Mouse (Mus musculus): ENCODE data around the gene Mansc4. TPM values are rescaled to one million over a fixed set of nuclear protein-coding genes. Genes with fewer than 3 reads are reported as not detected.

Mansc4 gene
- polyA plus RNA-seq, 1 experiment from 2014 or later: 2.6 TPM

GRCm38 (mm10) chr6:147102293-147102692 lies 15.5 kb upstream of the Mansc4 start:
- no peak overlapping the region for H3K4me3 ChIP-seq (ENCODE audit: low read depth, low read length)
- H3K36me3 ChIP-seq (ENCODE audit: control insufficient read depth, insufficient read depth, low read length): peaks cover 32% of the 10 kb centered on the region
- ATAC-seq (replicated peaks; ENCODE audit: low FRiP score, low TSS enrichment, low read depth) (no peak), DNase-seq (ENCODE audit: low spot score) (no peak)
- H3K9ac ChIP-seq (ENCODE audit: low read length): no peak overlapping the region
- H3K4me2 ChIP-seq (ENCODE audit: low read length): no peak overlapping the region
- no peaks in the 10 kb centered on the region for H3K9me3 ChIP-seq (ENCODE audit: control insufficient read depth, low read length)
- H3K27ac ChIP-seq (ENCODE audit: low read depth): no peak overlapping the region
- H3K4me1 ChIP-seq (replicated peaks; ENCODE audit: control insufficient read depth, insufficient read depth, low read length): 0 out of 2 replicates have a peak, but pooled peaks cover 5% of the 10 kb centered on the region
- 84% methylated on average over 3 of the region's 3 CpGs for WGBS
- no peaks in the 10 kb centered on the region for H3K27me3 ChIP-seq (replicated peaks; ENCODE audit: control insufficient read depth, insufficient read depth, low read length)

GRCm38 (mm10) chr6:147099458-147100277 lies 12.8 kb upstream of the Mansc4 start:
- DNase-seq (ENCODE audit: low spot score) (no peak), ATAC-seq (replicated peaks; ENCODE audit: low FRiP score, low TSS enrichment, low read depth) (no peak)
- H3K27me3 ChIP-seq (replicated peaks; ENCODE audit: control insufficient read depth, insufficient read depth, low read length): no peaks in the 10 kb centered on the region
- no peak overlapping the region for H3K27ac ChIP-seq (ENCODE audit: low read depth)
- H3K4me1 ChIP-seq (replicated peaks; ENCODE audit: control insufficient read depth, insufficient read depth, low read length): peaks cover 6% of the 10 kb centered on the region; the same call in 1 of the 2 replicates
- H3K4me3 ChIP-seq (ENCODE audit: low read depth, low read length): no peak overlapping the region
- no peak overlapping the region for H3K4me2 ChIP-seq (ENCODE audit: low read length)
- WGBS: 48% methylated on average over 19 of the region's 19 CpGs
- no peaks in the 10 kb centered on the region for H3K9me3 ChIP-seq (ENCODE audit: control insufficient read depth, low read length)
- no peak overlapping the region for H3K9ac ChIP-seq (ENCODE audit: low read length)
- H3K36me3 ChIP-seq (ENCODE audit: control insufficient read depth, insufficient read depth, low read length): peaks cover 38% of the 10 kb centered on the region

- WGBS: 46% methylated on average over 8 of the region's 8 CpGs
- no peak for ATAC-seq (replicated peaks; ENCODE audit: low FRiP score, low TSS enrichment, low read depth)
- Histone ChIP-seq H3K4me2 (ENCODE audit: low read length) (no peak overlapping the region), H3K9ac (ENCODE audit: low read length) (no peak overlapping the region), H3K4me1 (replicated peaks; ENCODE audit: control insufficient read depth, insufficient read depth, low read length) (peaks cover 19% of the 10 kb centered on the region), H3K27ac (ENCODE audit: low read depth) (no peak overlapping the region), H3K9me3 (ENCODE audit: control insufficient read depth, low read length) (no peaks in the 10 kb centered on the region), H3K4me3 (ENCODE audit: low read depth, low read length) (no peak overlapping the region), H3K27me3 (replicated peaks; ENCODE audit: control insufficient read depth, insufficient read depth, low read length) (no peaks in the 10 kb centered on the region), H3K36me3 (ENCODE audit: control insufficient read depth, insufficient read depth, low read length) (peaks cover 28% of the 10 kb centered on the region)
- DNase-seq (ENCODE audit: low spot score): no peak
Measured at GRCm38 (mm10) chr6:147097346-147097929, 10.6 kb upstream of the Mansc4 start.

- no peak overlapping the region for H3K9ac ChIP-seq (ENCODE audit: low read length)
- peaks cover 22% of the 10 kb centered on the region for H3K4me1 ChIP-seq (replicated peaks; ENCODE audit: control insufficient read depth, insufficient read depth, low read length)
- whole genome bisulfite sequencing: 71% methylated on average over 3 of the region's 3 CpGs
- H3K36me3 ChIP-seq (ENCODE audit: control insufficient read depth, insufficient read depth, low read length): peaks cover 23% of the 10 kb centered on the region
- H3K27me3 ChIP-seq (replicated peaks; ENCODE audit: control insufficient read depth, insufficient read depth, low read length): no peaks in the 10 kb centered on the region
- H3K4me3 ChIP-seq (ENCODE audit: low read depth, low read length): no peak overlapping the region
- H3K27ac ChIP-seq (ENCODE audit: low read depth): no peak overlapping the region
- DNase-seq (ENCODE audit: low spot score) (no peak), ATAC-seq (replicated peaks; ENCODE audit: low FRiP score, low TSS enrichment, low read depth) (no peak)
- no peak overlapping the region for H3K4me2 ChIP-seq (ENCODE audit: low read length)
- H3K9me3 ChIP-seq (ENCODE audit: control insufficient read depth, low read length): no peaks in the 10 kb centered on the region
Measured at GRCm38 (mm10) chr6:147096934-147097333, 10.1 kb upstream of the Mansc4 start.

- DNase-seq (ENCODE audit: low spot score) (no peak), ATAC-seq (replicated peaks; ENCODE audit: low FRiP score, low TSS enrichment, low read depth) (no peak)
- Histone ChIP-seq H3K27me3 (replicated peaks; ENCODE audit: control insufficient read depth, insufficient read depth, low read length) (no peaks in the 10 kb centered on the region), H3K4me1 (replicated peaks; ENCODE audit: control insufficient read depth, insufficient read depth, low read length) (peaks cover 22% of the 10 kb centered on the region), H3K4me3 (ENCODE audit: low read depth, low read length) (no peak overlapping the region), H3K9ac (ENCODE audit: low read length) (no peak overlapping the region), H3K4me2 (ENCODE audit: low read length) (no peak overlapping the region), H3K27ac (ENCODE audit: low read depth) (no peak overlapping the region), H3K36me3 (ENCODE audit: control insufficient read depth, insufficient read depth, low read length) (peaks cover 19% of the 10 kb centered on the region), H3K9me3 (ENCODE audit: control insufficient read depth, low read length) (no peaks in the 10 kb centered on the region)
- whole genome bisulfite sequencing: 94% methylated on average over 4 of the region's 4 CpGs
Measured at GRCm38 (mm10) chr6:147096109-147096508, 9.3 kb upstream of the Mansc4 start.

- Histone ChIP-seq H3K36me3 (ENCODE audit: control insufficient read depth, insufficient read depth, low read length) (peaks cover 19% of the 10 kb centered on the region), H3K4me2 (ENCODE audit: low read length) (no peak overlapping the region), H3K4me3 (ENCODE audit: low read depth, low read length) (no peak overlapping the region), H3K4me1 (replicated peaks; ENCODE audit: control insufficient read depth, insufficient read depth, low read length) (peaks cover 25% of the 10 kb centered on the region), H3K9me3 (ENCODE audit: control insufficient read depth, low read length) (no peaks in the 10 kb centered on the region), H3K9ac (ENCODE audit: low read length) (no peak overlapping the region), H3K27ac (ENCODE audit: low read depth) (no peak overlapping the region), H3K27me3 (replicated peaks; ENCODE audit: control insufficient read depth, insufficient read depth, low read length) (no peaks in the 10 kb centered on the region)
- DNase-seq (ENCODE audit: low spot score): no peak
- whole genome bisulfite sequencing: 82% methylated on average over 7 of the region's 7 CpGs
- ATAC-seq (replicated peaks; ENCODE audit: low FRiP score, low TSS enrichment, low read depth): no peak
Measured at GRCm38 (mm10) chr6:147094771-147095170, 7.9 kb upstream of the Mansc4 start.

GRCm38 (mm10) chr6:147092136-147092535 lies 5.3 kb upstream of the Mansc4 start:
- peak overlapping the region; percentile 87 for H3K9ac ChIP-seq (ENCODE audit: low read length)
- peak overlapping the region; percentile 85 for H3K4me3 ChIP-seq (ENCODE audit: low read depth, low read length)
- H3K27me3 ChIP-seq (replicated peaks; ENCODE audit: control insufficient read depth, insufficient read depth, low read length): no peaks in the 10 kb centered on the region
- no peak; the same call in 1 of the 2 replicates for ATAC-seq (replicated peaks; ENCODE audit: low FRiP score, low TSS enrichment, low read depth)
- 2% methylated on average over 15 of the region's 15 CpGs for WGBS
- H3K27ac ChIP-seq (ENCODE audit: low read depth): no peak overlapping the region
- no peaks in the 10 kb centered on the region for H3K9me3 ChIP-seq (ENCODE audit: control insufficient read depth, low read length)
- peak overlapping the region; percentile 92 for H3K4me2 ChIP-seq (ENCODE audit: low read length)
- H3K4me1 ChIP-seq (replicated peaks; ENCODE audit: control insufficient read depth, insufficient read depth, low read length): peaks cover 22% of the 10 kb centered on the region
- H3K36me3 ChIP-seq (ENCODE audit: control insufficient read depth, insufficient read depth, low read length): peaks cover 19% of the 10 kb centered on the region
- DNase-seq (ENCODE audit: low spot score): no peak

GRCm38 (mm10) chr6:147091136-147092120 lies 4.6 kb upstream of the Mansc4 start, which contains the start of gene Klhl42:
Gene Klhl42 (plus strand): TSS chr6:147091379.
- H3K36me3 ChIP-seq (ENCODE audit: control insufficient read depth, insufficient read depth, low read length): peaks cover 19% of the 10 kb centered on the region
- no peaks in the 10 kb centered on the region for H3K9me3 ChIP-seq (ENCODE audit: control insufficient read depth, low read length)
- ATAC-seq (replicated peaks; ENCODE audit: low FRiP score, low TSS enrichment, low read depth): peak; percentile 90
- H3K4me1 ChIP-seq (replicated peaks; ENCODE audit: control insufficient read depth, insufficient read depth, low read length): peaks cover 29% of the 10 kb centered on the region
- H3K4me2 ChIP-seq (ENCODE audit: low read length): peak within 1 kb of the TSS; percentile 92
- H3K27ac ChIP-seq (ENCODE audit: low read depth): peak within 1 kb of the TSS; percentile 78
- no peaks in the 10 kb centered on the region for H3K27me3 ChIP-seq (replicated peaks; ENCODE audit: control insufficient read depth, insufficient read depth, low read length)
- peak; percentile 87 for DNase-seq (ENCODE audit: low spot score)
- WGBS: under 1% methylated on average over 94 of the region's 99 CpGs
- H3K9ac ChIP-seq (ENCODE audit: low read length): peak within 1 kb of the TSS; percentile 87
- H3K4me3 ChIP-seq (ENCODE audit: low read depth, low read length): peak within 1 kb of the TSS; percentile 85

Data from intestine, embryonic 14.5 days (tissue).